Mouse (Mus musculus) yolk sac, embryonic 10.5 days (tissue): ENCODE results near the gene Nt5c3b.
A peak's percentile ranks its signal among the peaks of the same experiment; 100 is the strongest.

Source experiments
- DNase-seq: peaks from one replicate; pipeline ENCODE4 v3.0.0-alpha.2; 2017; ENCODE audit warnings: low spot score

Nt5c3b gene

DNA sequence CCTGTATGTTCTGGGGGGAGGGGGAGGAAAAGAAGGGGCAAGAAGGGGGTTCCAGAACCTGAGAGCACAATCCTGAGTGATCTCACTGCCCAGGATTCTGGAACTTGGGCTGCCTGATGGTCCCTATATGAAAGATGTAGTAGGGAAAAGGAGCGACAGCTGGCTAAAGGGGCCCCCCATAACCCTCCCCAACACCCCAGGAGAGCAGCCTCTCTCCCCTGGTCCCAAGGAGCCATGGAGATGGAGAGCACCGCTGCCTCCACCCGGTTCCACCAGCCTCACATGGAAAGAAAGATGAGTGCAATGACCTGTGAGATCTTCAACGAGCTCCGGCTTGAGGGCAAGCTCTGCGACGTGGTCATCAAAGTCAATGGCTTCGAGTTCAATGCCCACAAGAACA is at the start of gene Nt5c3b, which contains the start of gene Klhl10:
Gene Nt5c3b (minus strand): TSS at position 12 of the 400 bp plus-strand sequence.
Gene Klhl10 (plus strand): TSS at position 121 of the 400 bp plus-strand sequence.
- no peak for DNase-seq

DNA sequence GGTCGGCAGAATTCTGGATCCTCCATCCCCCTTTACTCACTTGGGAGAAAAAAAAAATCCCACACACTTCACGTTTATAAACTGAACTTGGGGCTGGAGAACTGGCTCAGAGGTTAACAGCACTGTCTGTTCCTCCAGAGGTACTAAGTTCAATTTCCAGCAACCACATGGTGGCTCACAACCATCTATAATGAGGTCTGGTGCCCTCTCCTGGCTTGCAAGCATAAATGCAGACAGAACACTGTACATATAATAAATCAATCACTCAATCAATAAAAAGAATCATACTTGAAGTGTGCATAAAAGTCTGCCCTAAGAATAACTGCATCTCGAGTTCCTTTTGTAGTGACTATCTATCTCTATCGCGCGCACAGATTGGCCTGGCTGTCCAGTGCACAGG is 49.3 kb upstream of the Nt5c3b start:
- no peak for DNase-seq

DNA sequence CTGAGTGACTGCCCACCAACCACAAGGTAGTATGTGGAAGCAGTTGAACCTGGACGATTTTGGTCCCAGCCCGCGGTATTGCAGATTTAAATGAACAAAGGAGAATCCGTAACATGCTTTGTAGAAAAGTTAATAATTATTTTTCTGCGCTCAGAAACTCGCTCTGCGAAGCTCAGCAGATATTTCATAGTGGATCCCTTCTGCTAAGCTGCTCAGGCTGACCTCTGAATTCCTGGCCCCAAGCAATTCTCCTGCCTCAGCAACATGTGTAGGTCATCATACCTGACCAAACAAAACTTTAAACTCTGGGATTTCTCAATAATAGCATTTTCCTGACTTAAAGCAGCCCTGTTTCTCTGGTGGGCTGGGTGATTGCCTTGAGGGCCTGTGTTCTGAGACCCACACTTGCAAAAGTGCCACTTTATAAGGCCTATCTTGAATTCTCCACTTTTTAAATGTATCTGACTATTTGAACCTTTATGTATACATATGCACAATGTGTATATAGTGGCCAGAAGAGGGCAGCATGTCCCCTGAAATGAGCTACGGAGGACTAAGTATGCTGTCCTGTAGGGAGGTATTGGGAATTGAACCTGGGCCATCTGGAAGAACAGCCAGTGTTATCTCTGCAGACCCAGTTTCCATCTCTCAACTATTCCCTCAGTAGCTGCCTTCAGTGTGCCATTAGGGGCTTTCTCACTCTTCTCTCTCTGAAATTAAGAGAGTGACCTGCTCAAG is 44.4 kb upstream of the Nt5c3b start:
- peak; percentile 70 for DNase-seq

DNA sequence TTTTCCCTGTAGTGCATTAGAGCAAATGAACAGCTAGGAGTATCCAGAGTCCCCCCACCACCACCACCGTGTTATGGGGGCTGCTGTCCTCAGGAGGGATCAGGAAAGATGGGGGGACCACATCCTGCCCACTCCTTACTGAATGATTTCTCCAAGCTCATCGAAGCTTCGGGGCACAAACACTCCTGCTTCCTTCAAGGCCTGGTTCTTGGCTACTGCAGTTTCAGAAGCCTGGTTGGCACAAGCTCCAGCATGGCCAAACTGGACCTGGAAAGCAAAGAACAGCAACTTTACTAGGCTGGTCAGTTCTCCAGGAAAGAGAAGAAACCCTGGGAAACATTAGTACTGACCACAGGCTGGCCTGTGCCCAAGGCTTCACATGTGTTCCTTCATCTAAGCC is 42.9 kb upstream of the Nt5c3b start:
- DNase-seq: no peak

DNA sequence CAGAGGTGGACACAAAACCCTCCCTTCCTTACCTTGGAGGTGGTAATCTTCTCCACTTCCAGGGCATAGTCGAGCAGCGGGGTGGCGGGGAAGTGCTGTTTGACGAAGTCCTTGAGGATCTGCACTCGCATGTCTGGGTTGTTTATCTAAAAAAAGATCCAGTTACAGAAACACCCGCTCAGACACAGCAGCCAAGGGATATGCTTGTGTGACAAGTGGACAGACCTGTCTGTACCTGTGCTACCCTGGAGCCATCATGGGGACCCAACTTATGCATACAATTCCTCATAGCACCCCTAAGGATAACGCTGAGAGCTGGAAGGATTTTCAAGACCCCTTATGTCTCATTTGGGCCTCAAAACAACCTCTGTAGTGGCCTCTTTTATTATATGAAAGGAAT is 37.5 kb upstream of the Nt5c3b start:
- DNase-seq: no peak

DNA sequence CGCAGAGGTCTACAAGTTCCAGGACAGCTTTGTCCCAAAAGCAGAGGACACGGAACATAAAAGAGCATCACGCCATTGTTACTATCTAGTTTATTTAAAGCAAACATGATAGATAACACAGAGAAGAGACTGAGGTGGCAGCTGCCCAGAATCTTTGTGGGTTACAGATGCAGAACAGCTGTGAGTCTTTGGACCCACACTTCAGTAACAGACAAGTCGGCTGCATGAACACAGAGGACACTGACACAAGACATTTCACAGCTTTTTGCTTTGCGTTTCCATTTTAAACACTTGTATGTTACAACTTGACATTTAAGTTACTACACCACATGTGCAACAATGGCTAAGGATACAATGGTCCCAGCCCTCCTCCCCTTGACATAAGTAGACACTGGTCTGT is 34.7 kb upstream of the Nt5c3b start:
- DNase-seq: no peak

DNA sequence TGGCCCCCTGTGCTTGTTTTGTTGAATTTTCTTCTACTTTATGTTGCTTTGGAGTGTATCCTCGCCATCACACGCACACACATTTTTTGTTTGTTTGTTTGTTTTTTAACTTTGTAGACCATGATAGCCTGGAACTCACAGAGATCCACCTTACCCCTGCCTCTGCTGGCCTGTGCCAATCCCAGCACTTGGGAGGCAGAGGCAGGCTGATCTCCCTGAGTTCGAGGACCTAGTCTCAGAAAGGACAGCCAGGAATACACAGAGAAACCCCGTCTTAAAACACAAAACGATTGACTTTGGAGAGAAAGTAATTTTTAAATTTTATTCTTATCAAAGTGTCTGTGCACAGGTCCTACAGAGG is 31.3 kb upstream of the Nt5c3b start:
- DNase-seq: no peak

DNA sequence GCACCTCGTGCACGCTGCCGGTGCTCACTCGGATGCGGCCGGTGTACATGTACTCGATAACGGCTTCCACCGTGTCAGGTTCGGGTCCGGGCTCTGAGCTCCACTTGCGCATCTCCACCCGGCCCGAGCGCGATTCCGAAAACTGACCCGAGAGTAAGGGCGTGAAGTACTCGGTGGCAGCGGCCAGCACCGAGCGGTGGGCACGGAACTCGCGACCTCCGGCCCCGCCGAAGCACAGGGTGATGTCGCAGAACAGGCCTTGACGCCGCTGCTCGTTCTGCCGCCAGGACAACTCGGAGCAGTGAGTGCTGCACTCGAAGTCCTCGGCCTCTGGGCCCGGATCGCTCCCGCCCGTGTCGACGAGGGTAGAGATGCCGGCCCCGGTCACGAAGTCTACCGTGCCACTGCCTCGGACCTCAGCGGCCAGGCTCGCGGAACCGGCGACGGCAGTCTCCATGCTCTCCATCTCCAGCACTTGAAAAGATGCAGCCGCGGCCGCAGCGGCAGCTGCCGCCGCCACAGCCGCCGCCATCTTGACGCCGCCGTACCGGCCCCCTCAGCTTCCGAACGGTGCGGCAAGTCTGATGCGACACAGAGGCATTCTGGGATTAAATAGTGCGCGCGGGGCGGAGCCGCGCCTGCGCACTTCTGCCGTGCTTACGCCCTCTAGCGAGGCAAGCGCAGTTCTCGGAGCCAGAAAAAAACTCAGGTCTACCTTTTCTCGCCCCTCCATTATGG is 30.8 kb upstream of the Nt5c3b start, which contains the start of gene Klhl11:
Gene Klhl11 (minus strand): TSS at position 545 of the 738 bp plus-strand sequence.
- DNase-seq: peak; percentile 89

DNA sequence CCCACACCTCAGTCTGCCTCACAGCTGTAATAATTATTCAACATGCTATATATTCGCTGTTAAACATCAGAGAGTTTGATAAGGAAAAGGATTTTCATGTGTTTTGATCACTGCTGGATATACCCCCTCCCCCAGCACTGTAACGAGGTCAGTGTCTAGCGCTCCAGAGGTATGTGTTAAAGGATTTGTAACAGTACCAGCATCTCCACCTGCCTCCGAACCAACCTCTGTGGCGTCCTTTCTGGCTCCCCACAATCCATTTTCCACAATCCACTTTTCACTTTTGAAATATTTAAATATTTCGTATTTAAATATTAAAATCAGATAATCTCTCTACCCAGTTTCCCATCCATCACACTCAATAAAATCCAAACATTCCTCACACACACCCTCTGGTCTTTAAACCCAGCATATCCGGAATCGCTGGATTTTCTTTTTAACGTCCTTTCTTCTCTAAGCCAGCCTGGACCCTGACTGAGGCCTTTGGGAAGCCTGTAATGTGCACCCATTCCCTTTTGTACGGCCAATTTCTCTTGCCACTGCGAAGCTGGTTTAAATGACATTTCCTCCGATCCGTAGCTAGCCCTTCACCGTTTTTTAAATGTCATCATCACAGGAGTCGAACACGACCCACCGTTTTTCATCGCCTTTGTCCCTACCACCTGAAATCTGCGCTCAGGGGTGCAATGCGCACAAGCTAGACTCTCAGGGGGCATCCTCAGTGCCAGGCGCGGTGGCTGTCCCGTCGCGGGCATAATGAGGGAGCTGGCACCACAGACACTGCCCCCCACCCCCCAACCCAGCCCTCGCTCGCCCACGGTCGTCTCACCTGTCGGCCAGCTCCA is 30.0 kb upstream of the Nt5c3b start:
- no peak for DNase-seq

DNA sequence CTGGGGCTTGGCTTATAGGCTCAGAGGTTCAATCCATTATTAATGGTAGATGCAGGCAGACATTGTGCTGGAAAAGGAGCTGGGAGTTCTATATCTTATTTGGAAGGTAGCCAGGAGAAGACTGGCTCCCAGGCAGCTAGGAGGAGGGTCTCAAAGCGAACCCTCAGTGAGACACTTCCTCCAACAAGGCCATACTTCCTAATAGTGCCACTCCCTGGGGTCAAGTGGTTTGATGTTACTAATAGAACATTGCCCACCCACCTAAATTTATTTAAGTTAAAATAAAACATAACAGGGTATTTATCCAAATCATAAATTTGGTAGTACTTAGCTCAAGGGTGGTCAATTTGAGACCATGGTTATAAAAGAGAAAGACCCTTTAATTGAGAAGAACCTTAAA is 24.2 kb upstream of the Nt5c3b start:
- no peak for DNase-seq

DNA sequence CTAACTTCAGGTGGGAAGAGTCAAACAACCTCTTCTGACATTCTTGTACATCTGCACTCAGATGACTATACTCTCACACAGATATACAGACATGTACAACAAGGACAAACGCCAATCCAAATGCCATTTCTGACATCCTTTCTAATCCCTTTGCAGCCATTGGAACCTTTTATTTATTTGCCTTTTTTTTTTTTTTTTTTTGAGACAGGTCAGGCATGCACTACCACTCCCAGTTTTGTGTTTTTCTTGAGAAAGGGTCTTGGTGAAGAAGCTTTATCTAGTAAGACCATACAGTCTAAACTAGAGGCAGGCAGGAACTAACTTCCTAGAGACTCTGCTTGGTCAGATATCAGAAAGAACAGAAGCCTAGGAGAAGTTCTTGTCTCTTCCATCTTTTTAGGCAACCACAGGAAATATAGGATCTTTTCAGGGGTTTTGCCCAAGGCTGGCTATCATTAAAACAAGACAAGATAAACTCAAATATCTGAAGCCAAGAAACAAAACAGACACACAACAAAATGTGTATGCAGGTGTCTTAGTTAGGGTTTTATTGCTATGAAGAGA is 23.7 kb upstream of the Nt5c3b start:
- no peak for DNase-seq

DNA sequence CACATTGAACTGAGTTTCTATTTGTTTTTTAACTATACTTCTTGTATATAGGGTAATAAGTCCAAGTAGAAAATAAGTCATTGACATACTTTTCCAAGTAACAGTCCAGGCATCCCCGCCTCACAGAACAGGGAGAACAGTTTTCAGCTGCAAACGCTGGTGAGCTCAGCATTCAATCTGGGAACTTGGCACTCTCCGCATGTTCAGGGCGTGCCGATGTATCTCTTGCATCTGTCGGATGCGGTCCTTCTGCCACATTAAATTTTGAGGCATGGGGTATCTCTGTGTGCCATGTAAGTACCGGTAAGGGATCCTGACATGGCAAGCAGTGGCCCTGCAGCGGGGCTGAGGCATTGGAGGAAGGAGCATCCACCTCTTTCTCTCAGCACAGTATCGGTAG is 21.1 kb upstream of the Nt5c3b start:
- no peak for DNase-seq

DNA sequence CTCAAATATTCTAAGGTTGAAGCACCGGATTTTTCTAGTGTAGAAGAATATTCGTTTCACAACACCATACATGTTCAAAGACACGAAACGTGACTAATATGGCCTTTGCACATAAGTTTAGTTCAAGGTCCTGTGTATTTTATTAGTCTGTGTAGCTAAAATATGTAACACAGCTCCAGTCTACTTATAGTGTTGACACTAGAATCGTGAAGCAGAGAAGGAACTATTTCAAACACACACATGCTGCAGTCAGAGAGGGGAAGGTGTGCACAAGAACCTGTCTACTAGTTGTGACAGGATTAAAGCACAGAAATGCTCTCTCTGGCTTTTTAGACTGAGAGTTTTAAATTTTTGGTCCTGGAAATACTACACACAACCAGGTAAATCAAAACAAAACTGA is 16.1 kb upstream of the Nt5c3b start:
- no peak for DNase-seq

DNA sequence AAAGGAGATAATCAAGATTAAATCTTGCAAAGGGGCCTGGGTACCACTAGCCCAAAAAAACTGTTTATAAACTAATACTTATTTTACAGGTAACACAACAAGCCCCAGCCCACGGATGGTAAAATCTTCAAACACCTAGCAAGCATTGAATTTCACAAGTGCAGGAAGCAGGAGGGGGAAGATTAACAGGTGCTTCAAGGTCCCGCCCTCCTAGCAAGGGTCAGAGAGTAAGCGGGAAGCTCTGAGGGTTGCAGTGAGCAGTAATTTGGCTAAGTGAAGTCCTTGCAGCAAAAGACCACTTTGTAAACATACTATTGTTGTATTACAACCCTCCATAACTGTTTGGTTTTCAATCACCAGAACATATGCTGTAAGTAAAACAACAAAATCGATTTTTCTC is 15.6 kb upstream of the Nt5c3b start:
- DNase-seq: no peak

DNA sequence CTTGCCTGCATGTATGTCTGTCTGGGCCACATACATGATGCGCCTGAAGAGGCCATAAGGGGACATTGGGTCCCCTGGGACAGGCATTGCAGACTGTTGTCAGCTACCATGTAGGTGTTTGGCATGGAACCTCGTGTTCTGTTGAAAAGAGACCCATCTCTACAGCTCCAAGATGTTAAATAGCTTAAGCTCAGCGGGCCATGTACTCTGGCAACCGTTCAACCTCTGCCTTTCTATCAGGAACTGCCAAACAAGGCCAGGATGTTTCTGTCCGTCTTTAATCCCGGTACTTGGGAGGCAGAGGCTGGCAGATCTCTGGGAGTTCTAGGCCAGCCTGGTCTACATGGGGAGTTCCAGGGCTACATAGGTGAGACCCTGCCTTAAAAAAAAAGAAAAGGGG is 1.0 kb upstream of the Nt5c3b start:
- DNase-seq: no peak

DNA sequence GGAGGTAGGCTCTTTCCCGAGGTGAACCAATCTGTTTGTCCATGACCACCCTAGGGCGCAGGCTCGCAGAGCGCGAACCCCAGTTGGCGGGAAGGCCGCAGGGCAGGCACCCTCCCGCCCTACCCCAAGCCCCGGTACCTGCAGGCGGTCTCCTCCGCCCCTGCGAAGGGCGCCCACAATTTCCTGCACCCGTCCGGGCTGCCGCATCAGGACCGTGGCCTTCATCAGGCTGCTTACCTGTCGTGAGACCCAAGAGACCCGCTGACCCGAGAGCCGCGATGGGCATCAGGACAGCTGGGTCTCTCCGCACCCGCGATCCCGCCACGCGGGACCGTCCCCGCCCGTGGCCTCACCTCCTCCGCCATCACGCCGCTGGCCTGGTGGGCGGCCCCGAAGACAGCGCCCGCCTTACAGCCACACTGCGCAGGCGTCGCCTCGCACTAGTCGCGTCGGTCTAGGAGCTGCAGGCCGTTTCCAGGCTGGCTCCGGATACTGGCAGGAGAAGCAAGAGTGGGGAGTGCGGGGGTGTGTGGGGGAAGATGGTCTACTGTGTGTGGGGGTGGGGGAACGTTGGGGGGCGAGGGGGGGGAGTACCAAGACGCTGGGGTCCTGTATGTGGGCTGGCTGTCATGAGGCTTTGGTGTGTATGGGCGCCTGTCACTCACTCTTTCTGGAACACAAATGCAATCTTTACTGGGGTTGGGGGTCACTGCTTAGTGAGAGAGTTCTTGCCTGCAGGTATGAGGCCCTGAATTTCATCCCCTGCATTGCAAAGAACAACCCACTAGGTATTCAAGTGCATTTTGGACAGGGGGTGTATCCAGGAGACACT is 701 bp downstream of the Nt5c3b start:
- DNase-seq: peak; percentile 76

DNA sequence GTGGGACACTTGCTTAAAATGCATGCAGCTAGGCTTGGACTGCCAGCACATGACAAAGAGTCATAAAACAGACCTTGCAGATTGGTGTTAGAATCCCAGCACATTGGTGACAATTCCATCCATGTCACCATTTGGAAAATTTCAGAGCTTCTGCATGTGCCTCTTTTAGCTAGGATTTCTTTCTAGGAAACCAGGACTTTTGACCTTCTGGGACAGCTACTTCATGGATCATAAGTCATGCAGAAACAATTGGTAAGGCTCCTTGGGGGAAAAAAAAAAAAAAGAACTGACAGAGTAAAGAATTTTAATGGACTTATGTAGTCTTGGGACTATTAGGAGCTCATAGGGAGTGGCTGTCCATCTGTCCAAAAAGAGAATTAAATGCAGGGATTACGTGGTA is 3.7 kb downstream of the Nt5c3b start:
- DNase-seq: no peak

DNA sequence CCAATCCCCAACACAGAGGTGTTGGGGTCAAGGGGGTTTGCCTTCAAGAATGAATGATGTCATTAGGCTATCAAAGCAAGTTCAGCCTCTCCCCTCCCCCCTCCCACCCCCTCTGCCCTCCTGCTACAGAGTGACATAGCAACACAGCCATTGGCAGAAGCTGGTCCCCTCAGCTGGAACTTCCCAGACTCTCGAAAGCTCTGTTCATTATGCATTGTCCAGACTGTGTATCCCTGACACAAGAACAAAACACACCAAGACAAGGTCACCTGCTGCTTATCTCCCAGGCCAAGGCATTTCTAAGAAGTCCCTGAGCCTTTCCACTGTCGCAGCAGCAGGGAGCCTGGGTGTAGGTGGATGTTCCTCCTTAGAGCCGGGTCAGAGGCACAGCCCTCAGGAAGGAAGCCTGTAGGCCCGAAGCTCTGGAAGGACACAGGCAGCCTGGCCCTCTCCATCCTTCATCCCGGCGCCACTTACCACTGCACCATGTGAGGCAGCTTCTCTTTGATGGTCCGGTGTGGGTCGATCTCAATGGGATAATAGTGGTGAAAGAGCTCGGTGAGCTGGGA is 5.8 kb downstream of the Nt5c3b start:
- no peak for DNase-seq

DNA sequence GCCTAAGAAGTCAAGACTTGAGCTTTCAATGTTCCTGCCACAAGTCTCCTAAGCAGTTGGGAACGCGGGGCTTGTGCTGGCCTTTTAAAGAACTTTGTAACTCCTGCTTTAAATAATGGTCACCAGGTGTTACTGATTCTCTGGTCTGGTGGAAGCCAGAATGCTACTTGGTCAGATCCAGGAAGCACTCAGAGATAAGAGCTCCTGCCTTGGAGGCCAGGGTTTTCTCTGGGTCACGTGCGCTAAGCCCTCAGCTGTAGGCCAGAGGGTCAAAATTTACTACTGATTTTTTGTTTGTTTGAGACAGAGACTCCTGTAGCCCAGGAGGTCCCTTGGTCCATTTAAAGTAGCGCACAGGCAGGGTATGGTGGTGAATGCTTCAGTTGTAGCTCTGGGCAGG is 9.6 kb downstream of the Nt5c3b start:
- DNase-seq: peak; percentile 79

DNA sequence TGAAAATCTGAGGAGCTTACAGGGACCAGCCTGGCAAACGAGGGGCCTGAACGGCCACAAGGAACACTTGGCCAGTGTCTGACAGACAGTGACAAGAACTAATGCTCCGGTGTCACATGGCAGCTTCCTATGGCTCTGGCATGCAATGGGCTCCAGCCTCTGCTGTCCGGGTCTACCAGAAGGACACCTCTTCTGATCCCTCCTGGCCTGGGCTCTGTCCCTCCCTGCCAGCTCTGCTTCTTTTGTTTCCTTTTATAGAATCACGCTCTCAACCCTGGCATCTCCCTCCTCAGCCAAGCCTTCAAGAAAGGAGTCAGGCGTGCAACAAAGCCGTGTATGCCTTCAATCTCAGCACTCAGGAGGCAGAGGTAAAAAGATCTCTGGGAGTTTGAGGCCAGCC is 11.6 kb downstream of the Nt5c3b start:
- DNase-seq: no peak

DNA sequence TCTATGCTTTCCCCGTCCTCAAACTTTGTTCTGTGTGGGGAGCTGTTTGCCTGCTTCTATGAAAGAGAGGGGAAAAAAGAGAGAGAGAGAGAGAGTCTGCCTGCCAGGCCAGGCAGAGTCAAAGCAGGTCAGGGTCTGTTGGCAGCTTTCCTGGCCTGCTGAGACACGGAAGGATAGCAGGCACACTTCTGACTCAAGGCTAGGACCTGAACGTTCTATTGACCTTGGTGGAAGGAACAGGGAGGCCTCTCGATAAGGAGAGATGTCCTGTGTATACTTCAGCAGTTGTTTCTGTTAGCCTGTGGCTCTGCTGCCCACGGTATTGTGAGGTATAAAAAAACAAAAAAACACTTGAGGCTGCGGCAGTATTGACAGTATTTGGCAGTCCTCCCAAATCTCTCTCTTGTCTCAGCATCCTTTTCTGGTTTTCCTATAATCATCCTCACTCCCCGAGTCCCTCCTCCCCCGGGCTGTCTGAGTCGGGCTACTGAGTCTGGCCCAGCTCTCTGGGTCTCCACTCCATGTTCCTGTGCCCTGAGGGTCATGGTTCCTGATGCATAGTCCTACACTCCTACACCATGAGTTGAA is 12.9 kb downstream of the Nt5c3b start:
- DNase-seq: no peak
